Mouse (Mus musculus) lung, embryonic 15.5 days (tissue): ENCODE measurements around the gene Gm47969. TPM values are rescaled to one million over a fixed set of nuclear protein-coding genes. Genes with fewer than 3 reads are reported as not detected.

Experiments
- ATAC-seq: fragments of 200-750 bp; cut with Nextera tagmentation; 2 replicates; pipeline ENCODE4 v1.8.0; 2017; ENCODE audit warnings: moderate number of reproducible peaks, borderline replicate concordance; ENCODE audit not compliant: low FRiP score, low TSS enrichment; ENCODE audit errors: extremely low read depth
- H3K27ac ChIP-seq: fragments of 300-500 bp; sonication (generic); 2 replicates; pipeline ENCODE4 v1.5.1; 2015; ENCODE audit warnings: moderate library complexity, mild to moderate bottlenecking, inconsistent platforms
- H3K27me3 ChIP-seq: fragments of 300-500 bp; sonication (generic); 2 replicates; pipeline ENCODE4 v1.6.1; 2015; ENCODE audit warnings: inconsistent platforms
- H3K36me3 ChIP-seq: fragments of 300-500 bp; sonication (generic); 2 replicates; pipeline ENCODE4 v1.6.1; 2015; ENCODE audit warnings: inconsistent platforms
- H3K4me1 ChIP-seq: fragments of 300-500 bp; sonication (generic); 2 replicates; pipeline ENCODE4 v1.6.1; 2015; ENCODE audit warnings: inconsistent platforms
- H3K4me2 ChIP-seq: fragments of 300-500 bp; sonication (generic); 2 replicates; pipeline ENCODE4 v1.6.1; 2015; ENCODE audit warnings: inconsistent platforms, mild to moderate bottlenecking, moderate library complexity
- H3K4me3 ChIP-seq: fragments of 300-500 bp; sonication (generic); 2 replicates; pipeline ENCODE4 v1.5.1; 2015; ENCODE audit warnings: mild to moderate bottlenecking, inconsistent platforms
- H3K9ac ChIP-seq: fragments of 300-500 bp; sonication (generic); 2 replicates; pipeline ENCODE4 v1.6.1; 2015; ENCODE audit warnings: inconsistent platforms
- H3K9me3 ChIP-seq: fragments of 300-500 bp; sonication (generic); 2 replicates; pipeline ENCODE4 v1.6.1; 2016; ENCODE audit warnings: inconsistent platforms
- WGBS: fragments of 180-500 bp; shearing (Covaris S2); methylation state at CpG from one replicate; pipeline ENCODE4 v1.1.7; 2015; 5-methylcytosine and 5-hydroxymethylcytosine counted together
- polyA plus RNA-seq: library from polyadenylated mRNA; unstranded; fragments of >200 nt; fragmentation: Nextera tagmentation; extraction: Ambion mirVana; gene quantifications from 2 replicates; pipeline ENCODE4 v1.2.1, GENCODE M21; 2015

Gene Gm47969
- polyA plus RNA-seq, 1 experiment from 2014 or later = not detected

DNA sequence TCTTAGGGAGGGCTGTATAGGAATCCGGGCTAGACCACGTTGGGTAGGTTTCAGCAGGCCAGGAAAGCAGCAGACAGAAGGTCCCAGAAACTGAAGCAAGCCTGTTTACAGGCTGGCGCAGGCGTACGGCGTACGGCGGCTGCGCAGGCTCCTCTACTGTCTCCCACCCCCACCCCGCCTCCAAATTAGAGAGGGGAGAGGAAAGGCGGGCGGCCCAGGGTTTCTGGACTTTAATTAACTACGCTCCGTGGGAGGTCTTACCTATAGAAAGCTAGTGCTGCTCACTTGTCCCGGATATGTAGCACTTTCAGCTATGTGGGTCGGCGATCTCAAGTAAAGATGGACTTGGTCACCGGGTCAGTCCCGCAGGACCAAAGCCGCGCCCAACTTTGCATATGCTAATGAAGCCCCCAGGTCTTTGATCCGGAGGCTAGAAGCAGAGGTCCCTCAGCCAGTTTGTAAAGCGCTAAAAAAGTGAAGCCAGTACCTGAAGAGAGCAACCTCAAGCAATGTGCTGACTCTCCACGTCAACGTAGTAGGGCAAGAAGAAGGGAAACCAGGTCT lies 6.5 kb upstream of the Gm47969 start, which contains the start of gene Slc19a3:
Slc19a3 (minus strand) TSS at position 340 of the 564 bp plus-strand sequence.
- 2% methylated on average over 25 of the region's 25 CpGs for WGBS
- no peaks in the 10 kb centered on the region; the same call in 1 of the 2 replicates for H3K4me1 ChIP-seq
- no peaks in the 10 kb centered on the region for H3K27me3 ChIP-seq
- H3K4me3 ChIP-seq = peak within 1 kb of the TSS; percentile 57
- H3K9me3 ChIP-seq = no peaks in the 10 kb centered on the region
- peak within 1 kb of the TSS; percentile 68 for H3K4me2 ChIP-seq
- no peak within 1 kb of the TSS for H3K27ac ChIP-seq
- peak; percentile 88 for ATAC-seq
- no peaks in the 10 kb centered on the region for H3K36me3 ChIP-seq
- peak within 1 kb of the TSS; percentile 42 for H3K9ac ChIP-seq

DNA sequence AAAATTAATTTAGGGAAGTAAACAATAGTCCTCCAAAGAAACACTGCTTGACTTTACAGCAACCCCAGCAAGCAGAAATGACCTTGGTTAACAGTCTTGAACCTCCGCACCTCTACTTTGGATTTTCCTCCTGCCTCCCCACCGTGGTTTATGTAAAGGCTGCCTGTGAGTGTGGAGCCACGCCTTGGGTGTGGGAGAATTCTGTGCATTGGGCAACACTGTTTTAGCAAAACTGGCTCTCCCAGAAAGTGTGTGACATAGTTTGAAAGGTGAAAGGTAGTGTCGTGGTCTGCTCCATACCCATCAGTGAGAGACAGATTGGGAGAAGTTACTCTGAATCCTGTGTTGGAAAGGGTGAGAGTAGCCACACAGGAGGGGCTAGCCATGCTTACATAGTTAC lies 5.7 kb upstream of the Gm47969 start:
- no peaks in the 10 kb centered on the region for H3K27me3 ChIP-seq
- H3K9ac ChIP-seq = no peak overlapping the region
- no peak overlapping the region for H3K4me3 ChIP-seq
- no peak for ATAC-seq
- no peaks in the 10 kb centered on the region for H3K9me3 ChIP-seq
- no peaks in the 10 kb centered on the region for H3K36me3 ChIP-seq
- no peak overlapping the region for H3K4me2 ChIP-seq
- WGBS = 71% methylated on average over 4 of the region's 4 CpGs
- H3K27ac ChIP-seq = no peak overlapping the region
- no peaks in the 10 kb centered on the region; the same call in 1 of the 2 replicates for H3K4me1 ChIP-seq

DNA sequence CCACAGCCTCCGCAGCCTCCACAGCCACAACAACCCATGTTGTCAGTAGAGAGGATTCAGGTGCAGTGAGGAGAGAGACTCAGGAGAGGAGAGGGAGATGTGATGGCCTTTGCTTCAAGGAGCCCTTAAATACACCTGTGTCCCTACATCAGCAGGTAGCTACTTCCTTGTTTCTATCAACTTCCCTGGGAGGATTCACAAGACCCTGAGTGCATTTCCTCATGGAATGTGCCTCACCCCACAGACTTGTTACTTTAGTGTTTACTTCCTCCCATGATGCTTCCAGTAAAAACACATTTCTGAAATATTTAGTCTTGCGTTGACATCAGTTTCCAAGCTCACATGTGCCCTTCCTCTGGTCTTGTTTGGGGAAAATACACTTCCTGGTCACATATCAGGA lies 2.4 kb upstream of the Gm47969 start, which contains the start of gene Krtap28-10:
Krtap28-10 (minus strand) TSS at position 101 of the 400 bp plus-strand sequence.
- no peak within 1 kb of the TSS for H3K27ac ChIP-seq
- WGBS = 80% methylated on average over 2 of the region's 2 CpGs
- no peaks in the 10 kb centered on the region for H3K27me3 ChIP-seq
- no peaks in the 10 kb centered on the region; the same call in 1 of the 2 replicates for H3K4me1 ChIP-seq
- no peak within 1 kb of the TSS for H3K4me3 ChIP-seq
- H3K9ac ChIP-seq = no peak within 1 kb of the TSS
- ATAC-seq = no peak
- H3K9me3 ChIP-seq = no peaks in the 10 kb centered on the region
- H3K4me2 ChIP-seq = no peak within 1 kb of the TSS
- H3K36me3 ChIP-seq = no peaks in the 10 kb centered on the region

DNA sequence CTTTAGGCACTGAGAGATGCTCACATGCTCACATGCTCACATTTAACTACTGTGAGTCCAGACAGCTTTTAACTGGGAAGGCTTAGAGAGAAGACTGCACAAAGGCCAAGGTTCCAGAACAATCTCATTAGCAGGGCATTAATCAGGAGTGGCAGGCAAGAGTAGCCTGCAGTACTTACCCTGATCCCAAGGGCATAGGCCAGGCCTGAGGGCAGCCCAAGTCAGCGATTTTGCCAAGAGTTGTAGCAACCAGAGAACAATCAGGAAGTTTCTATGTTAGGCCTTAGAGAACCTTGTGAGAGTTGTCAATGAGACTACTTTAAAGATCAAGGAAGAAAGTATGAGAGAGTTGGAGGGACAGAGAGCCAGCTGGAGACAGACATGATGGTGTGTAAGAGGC lies 13.7 kb downstream of the Gm47969 start:
- Histone ChIP-seq H3K27me3 (no peaks in the 10 kb centered on the region), H3K4me2 (no peak overlapping the region), H3K4me1 (no peaks in the 10 kb centered on the region; the same call in 1 of the 2 replicates), H3K9me3 (no peaks in the 10 kb centered on the region), H3K36me3 (no peaks in the 10 kb centered on the region), H3K4me3 (no peak overlapping the region), H3K27ac (no peak overlapping the region), H3K9ac (no peak overlapping the region)
- 48% methylated on average over 1 of the region's 1 CpGs for WGBS
- no peak for ATAC-seq

DNA sequence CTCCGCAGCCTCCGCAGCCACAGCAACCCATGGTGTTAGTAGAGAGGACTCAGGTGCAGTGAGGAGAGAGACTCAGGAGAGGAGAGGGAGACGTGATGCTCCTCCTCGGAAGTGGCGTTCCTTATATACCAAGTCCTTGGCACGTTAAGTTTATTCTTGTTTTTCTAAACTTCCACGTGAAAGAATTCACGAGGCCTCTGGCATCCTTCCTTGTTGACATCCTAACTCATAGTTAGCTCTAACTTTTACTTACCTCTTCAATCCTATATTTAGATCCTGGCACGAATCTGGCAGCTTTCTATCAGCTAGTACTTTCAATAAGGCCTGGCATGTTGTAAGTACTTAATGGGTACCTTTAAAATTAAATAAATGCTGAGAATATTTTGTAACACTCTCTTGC lies 14.5 kb downstream of the Gm47969 start, which contains the start of gene A030005K14Rik:
A030005K14Rik (minus strand) TSS at position 101 of the 400 bp plus-strand sequence.
- Histone ChIP-seq H3K4me2 (no peak within 1 kb of the TSS), H3K9ac (no peak within 1 kb of the TSS), H3K27ac (no peak within 1 kb of the TSS), H3K9me3 (no peaks in the 10 kb centered on the region), H3K4me3 (no peak within 1 kb of the TSS), H3K36me3 (no peaks in the 10 kb centered on the region), H3K4me1 (no peaks in the 10 kb centered on the region; the same call in 1 of the 2 replicates), H3K27me3 (no peaks in the 10 kb centered on the region)
- no peak for ATAC-seq
- WGBS = 77% methylated on average over 9 of the region's 9 CpGs

DNA sequence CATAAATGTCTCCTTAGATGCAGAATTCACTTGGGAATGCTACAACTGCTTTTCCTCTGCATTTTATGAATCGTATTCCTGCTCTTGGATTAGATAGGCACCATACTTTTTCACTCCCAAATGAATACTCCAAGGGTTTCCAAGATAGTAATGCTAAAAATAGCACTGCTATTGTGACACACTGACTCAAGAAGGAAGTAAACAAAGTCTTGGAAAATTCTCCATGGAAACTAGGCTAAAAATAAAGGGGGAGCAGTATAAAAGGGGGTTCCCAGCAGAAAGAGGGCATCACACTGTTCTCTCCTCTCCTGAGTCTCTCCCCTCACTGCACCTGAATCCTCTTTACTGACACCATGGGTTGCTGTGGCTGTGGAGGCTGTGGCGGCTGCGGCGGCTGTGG lies 15.9 kb downstream of the Gm47969 start, which contains the start of gene Krtap28-13:
Krtap28-13 (plus strand) TSS at position 288 of the 400 bp plus-strand sequence.
- no peaks in the 10 kb centered on the region; the same call in 1 of the 2 replicates for H3K4me1 ChIP-seq
- no peak for ATAC-seq
- no peaks in the 10 kb centered on the region for H3K27me3 ChIP-seq
- no peak within 1 kb of the TSS for H3K4me2 ChIP-seq
- 84% methylated on average over 4 of the region's 4 CpGs for WGBS
- H3K27ac ChIP-seq = no peak within 1 kb of the TSS
- H3K9me3 ChIP-seq = no peaks in the 10 kb centered on the region
- H3K36me3 ChIP-seq = no peaks in the 10 kb centered on the region
- H3K4me3 ChIP-seq = no peak within 1 kb of the TSS
- no peak within 1 kb of the TSS for H3K9ac ChIP-seq

DNA sequence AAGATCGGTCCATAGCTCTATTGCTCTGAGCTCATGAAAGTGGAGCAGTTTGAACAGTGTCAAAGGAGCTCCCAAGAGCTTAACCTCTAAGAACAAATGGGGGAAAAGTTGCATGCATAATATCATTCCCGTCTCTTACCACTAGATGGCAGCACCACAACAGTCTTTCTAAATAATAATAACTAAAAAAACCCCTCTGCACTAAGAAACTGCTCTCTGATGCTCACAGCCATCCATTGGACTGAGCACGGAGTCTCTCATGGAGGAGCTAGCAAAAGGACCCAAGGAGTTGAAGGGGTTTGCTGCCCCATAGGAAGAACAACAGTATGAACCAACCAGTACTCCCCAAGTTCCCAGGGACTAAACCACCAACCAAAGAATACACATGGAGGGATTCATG lies 20.1 kb downstream of the Gm47969 start:
- no peak overlapping the region for H3K27ac ChIP-seq
- WGBS = 9% methylated on average over 3 of the region's 3 CpGs
- ATAC-seq = no peak
- no peaks in the 10 kb centered on the region for H3K27me3 ChIP-seq
- H3K9me3 ChIP-seq = no peaks in the 10 kb centered on the region
- H3K9ac ChIP-seq = no peak overlapping the region
- no peak overlapping the region for H3K4me3 ChIP-seq
- H3K4me2 ChIP-seq = no peak overlapping the region
- H3K4me1 ChIP-seq = no peaks in the 10 kb centered on the region; the same call in 1 of the 2 replicates
- no peaks in the 10 kb centered on the region for H3K36me3 ChIP-seq

DNA sequence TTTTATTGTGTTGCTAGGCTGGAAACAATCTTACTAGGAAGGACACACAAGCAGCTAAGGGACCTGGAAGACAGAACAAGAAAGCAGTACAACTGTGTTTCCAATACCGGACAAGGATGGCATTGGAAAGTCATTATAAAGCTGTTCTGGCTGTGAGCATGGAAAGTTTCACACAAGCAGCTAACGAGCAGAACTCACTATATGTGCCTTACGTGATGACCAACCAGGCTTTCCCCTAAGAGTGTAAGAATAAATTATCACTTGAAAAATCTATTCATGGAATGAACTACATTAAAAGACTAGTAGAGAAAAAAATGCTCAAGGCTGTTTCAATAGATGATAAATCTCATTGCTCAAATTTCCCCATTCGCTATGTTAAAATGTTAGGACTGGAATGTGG lies 21.8 kb downstream of the Gm47969 start:
- Histone ChIP-seq H3K27me3 (no peaks in the 10 kb centered on the region), H3K4me3 (no peak overlapping the region), H3K36me3 (no peaks in the 10 kb centered on the region), H3K4me1 (no peaks in the 10 kb centered on the region), H3K9ac (no peak overlapping the region), H3K4me2 (no peak overlapping the region), H3K9me3 (no peaks in the 10 kb centered on the region), H3K27ac (no peak overlapping the region)
- ATAC-seq = no peak
- 90% methylated on average over 4 of the region's 4 CpGs for WGBS

DNA sequence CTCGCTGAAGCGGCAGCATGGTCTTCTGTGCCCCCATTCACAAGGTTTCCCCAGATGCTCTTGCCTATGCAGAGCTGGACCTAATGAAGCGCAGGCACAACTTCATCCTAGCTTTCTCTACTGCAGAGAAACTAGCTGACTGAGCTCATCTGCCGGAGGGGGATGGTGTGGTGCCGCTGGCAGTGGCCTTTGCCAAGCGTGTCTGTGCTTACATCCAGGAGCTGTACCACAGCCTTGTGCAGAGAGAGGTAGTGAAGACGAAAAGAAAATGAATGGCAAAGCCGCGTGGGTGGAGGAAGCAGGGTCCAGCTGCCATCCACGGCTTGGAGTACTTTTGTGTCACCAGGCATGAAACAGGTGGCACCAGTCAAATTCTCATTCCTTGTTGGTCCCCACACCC lies 22.5 kb downstream of the Gm47969 start:
- 78% methylated on average over 10 of the region's 10 CpGs for WGBS
- H3K27ac ChIP-seq = no peak overlapping the region
- no peak for ATAC-seq

DNA sequence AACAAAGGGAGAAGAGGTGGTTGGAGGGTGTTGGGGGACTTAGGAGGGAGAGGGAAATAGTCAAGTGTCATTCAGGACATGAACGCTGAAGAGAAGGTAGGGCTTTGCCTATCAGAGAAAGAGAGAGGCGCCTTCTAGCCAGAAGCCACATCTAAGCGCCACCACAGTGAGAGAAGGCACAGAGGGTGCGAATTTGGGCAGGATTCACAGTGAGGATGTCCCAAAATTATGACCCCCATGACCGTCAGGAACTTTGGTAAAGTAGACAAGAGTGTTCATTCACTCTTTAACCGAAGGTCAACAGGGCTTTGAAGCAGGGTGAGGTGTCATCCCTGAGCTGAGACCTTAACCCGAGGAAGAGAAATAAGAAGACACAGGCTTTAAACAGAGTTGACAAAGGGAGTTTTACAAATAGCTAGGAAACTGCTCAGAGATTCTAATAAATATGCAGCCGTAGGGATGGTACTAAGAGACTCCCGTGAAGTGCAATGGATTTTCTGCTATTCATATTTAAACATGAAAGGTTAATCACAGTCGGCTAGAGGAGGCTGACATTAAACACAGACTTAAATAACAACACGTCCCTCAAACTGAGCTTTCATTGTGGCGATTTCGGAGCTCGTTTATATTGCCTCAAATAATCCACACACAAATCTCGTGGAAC lies 30.9 kb downstream of the Gm47969 start:
- 0 out of 2 replicates have a peak, but pooled peaks cover 3% of the 10 kb centered on the region for H3K4me1 ChIP-seq
- H3K9me3 ChIP-seq = no peaks in the 10 kb centered on the region
- no peak for ATAC-seq
- peak overlapping the region; percentile 27 for H3K4me3 ChIP-seq
- H3K4me2 ChIP-seq = peak overlapping the region; percentile 48
- H3K27ac ChIP-seq = no peak overlapping the region
- H3K27me3 ChIP-seq = no peaks in the 10 kb centered on the region
- H3K9ac ChIP-seq = no peak overlapping the region
- H3K36me3 ChIP-seq = no peaks in the 10 kb centered on the region
- 30% methylated on average over 15 of the region's 15 CpGs for WGBS

More for the DNA sequence above, 22.5 kb downstream of the Gm47969 start:
- Histone ChIP-seq H3K9ac (no peak overlapping the region), H3K36me3 (no peaks in the 10 kb centered on the region), H3K4me1 (no peaks in the 10 kb centered on the region), H3K9me3 (no peaks in the 10 kb centered on the region), H3K4me2 (no peak overlapping the region), H3K4me3 (no peak overlapping the region), H3K27me3 (no peaks in the 10 kb centered on the region)

DNA sequence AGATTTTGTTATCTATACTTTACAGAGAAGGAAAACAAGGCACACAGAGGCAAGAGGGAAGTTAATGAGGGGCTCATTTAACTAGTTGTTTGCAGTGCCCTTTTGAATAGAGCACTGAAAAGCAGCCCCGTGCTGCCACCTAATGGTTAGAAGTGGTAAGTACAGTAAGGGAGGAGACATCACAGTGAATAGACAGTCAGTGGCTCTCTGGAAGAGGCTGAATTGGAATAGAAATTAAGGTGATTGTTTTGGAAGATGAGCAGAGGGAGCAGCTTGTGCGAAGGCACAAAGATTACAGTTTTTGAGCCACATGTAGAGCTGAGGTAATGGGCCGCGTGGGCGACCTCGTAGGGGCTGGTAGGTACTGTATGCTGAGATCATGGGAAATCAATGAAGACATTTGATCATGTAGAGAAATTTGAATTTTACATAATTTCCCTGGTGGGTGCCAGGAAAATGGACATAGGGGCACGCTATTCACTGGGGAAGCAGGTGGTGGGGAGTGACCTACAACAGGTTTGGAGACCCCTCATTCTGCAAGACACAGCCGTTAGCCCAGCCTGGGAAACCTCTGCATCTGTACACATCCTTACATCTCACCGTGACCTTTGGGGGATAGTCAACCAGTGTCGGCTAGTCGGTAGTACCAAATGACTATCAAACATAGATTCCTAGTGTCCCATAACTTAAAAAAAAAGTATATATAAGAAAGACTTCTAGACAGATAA lies 31.6 kb downstream of the Gm47969 start:
- Histone ChIP-seq H3K4me2 (peak overlapping the region; percentile 48), H3K4me3 (peak overlapping the region; percentile 27), H3K4me1 (0 out of 2 replicates have a peak, but pooled peaks cover 3% of the 10 kb centered on the region), H3K36me3 (no peaks in the 10 kb centered on the region), H3K27ac (no peak overlapping the region), H3K9ac (no peak overlapping the region), H3K27me3 (no peaks in the 10 kb centered on the region), H3K9me3 (no peaks in the 10 kb centered on the region)
- WGBS = 43% methylated on average over 11 of the region's 11 CpGs
- peak; percentile 27; the same call in 1 of the 2 replicates for ATAC-seq
